In genomic region chr8:43289781-43290180, GRCm38 (mm10) we compare ENCODE assay signal across 37 mouse cellular contexts. TPM values are rescaled to one million over a fixed set of nuclear protein-coding genes. Genes with fewer than 3 reads are reported as not detected.
"Had no signal": no experiment of that assay in that cellular context is flagged by ENCODE, and none has a peak within 500 bp of the region (broad histone marks: within the 10 kb centered on the region; RNA-seq: fewer than 3 reads in every experiment).

No protein-coding gene starts in this region.

- H3K4me2 ChIP-seq: limb, embryonic 12.5 days; limb, embryonic 13.5 days; limb, embryonic 15.5 days; liver, embryonic 11.5 days; liver, embryonic 12.5 days; liver, embryonic 13.5 days; liver, embryonic 15.5 days; lung, embryonic 14.5 days; lung, embryonic 15.5 days; midbrain, embryonic 11.5 days; midbrain, embryonic 12.5 days; midbrain, embryonic 13.5 days; midbrain, embryonic 15.5 days; neural tube, embryonic 12.5 days had no signal

- H3K9me3 ChIP-seq: limb, embryonic 10.5 days; limb, embryonic 12.5 days; limb, embryonic 13.5 days; limb, embryonic 15.5 days; liver, embryonic 12.5 days; liver, embryonic 13.5 days; liver, embryonic 15.5 days; lung, embryonic 15.5 days; megakaryocyte, embryonic 14.5 days; midbrain, embryonic 10.5 days; midbrain, embryonic 12.5 days; midbrain, embryonic 13.5 days; midbrain, embryonic 15.5 days; neural tube, embryonic 12.5 days had no signal

- H3K36me3 ChIP-seq: limb, embryonic 10.5 days; limb, embryonic 12.5 days; limb, embryonic 13.5 days; limb, embryonic 15.5 days; liver, embryonic 12.5 days; liver, embryonic 13.5 days; liver, embryonic 15.5 days; lung, embryonic 15.5 days; midbrain, embryonic 10.5 days; midbrain, embryonic 12.5 days; midbrain, embryonic 13.5 days; midbrain, embryonic 15.5 days; neural tube, embryonic 12.5 days had no signal

- H3K9ac ChIP-seq: limb, embryonic 12.5 days; limb, embryonic 13.5 days; limb, embryonic 15.5 days; liver, embryonic 12.5 days; liver, embryonic 13.5 days; liver, embryonic 14.5 days; liver, embryonic 15.5 days; liver, postnatal 0 days; lung, embryonic 14.5 days; lung, embryonic 15.5 days; midbrain, embryonic 12.5 days; midbrain, embryonic 13.5 days; midbrain, embryonic 15.5 days; neural tube, embryonic 12.5 days had no signal

- ATAC-seq: liver, embryonic 12.5 days; liver, postnatal 0 days; lung, postnatal 0 days; midbrain, embryonic 13.5 days; midbrain, embryonic 15.5 days; midbrain, embryonic 16.5 days had no signal

- H3K4me3 ChIP-seq: limb, embryonic 10.5 days; limb, embryonic 12.5 days; limb, embryonic 13.5 days; limb, embryonic 15.5 days; liver, embryonic 12.5 days; liver, embryonic 13.5 days; liver, embryonic 15.5 days; lung, embryonic 15.5 days; megakaryocyte, embryonic 14.5 days; midbrain, embryonic 10.5 days; midbrain, embryonic 12.5 days; midbrain, embryonic 13.5 days; midbrain, embryonic 15.5 days; myocyte; neural tube, embryonic 12.5 days had no signal

- DNase-seq: left cerebral cortex, postnatal 4 days; liver; liver, embryonic 13.5 days; liver, postnatal 0 days; lung, adult 18-20 months; lung, adult 2 months; lung, embryonic 14.5 days; lung, postnatal 10 days; lung, postnatal 14 days; lung, postnatal 36 days; lung, postnatal 4 days; midbrain, embryonic 14.5 days had no signal

- H3K27ac ChIP-seq: limb, embryonic 10.5 days; limb, embryonic 12.5 days; limb, embryonic 13.5 days; limb, embryonic 15.5 days; liver, embryonic 12.5 days; liver, embryonic 13.5 days; liver, embryonic 14.5 days; liver, embryonic 15.5 days; lung, embryonic 15.5 days; macrophage; midbrain, embryonic 10.5 days; midbrain, embryonic 12.5 days; midbrain, embryonic 13.5 days; midbrain, embryonic 15.5 days; neural tube, embryonic 12.5 days had no signal

- H3K27me3 ChIP-seq: limb, embryonic 15.5 days; liver, embryonic 12.5 days; liver, embryonic 13.5 days; liver, embryonic 15.5 days; lung, embryonic 15.5 days; megakaryocyte, embryonic 14.5 days; midbrain, embryonic 12.5 days; midbrain, embryonic 13.5 days; midbrain, embryonic 15.5 days; neural tube, embryonic 12.5 days had no signal

- H3K4me1 ChIP-seq: limb, embryonic 15.5 days; liver, embryonic 12.5 days; liver, embryonic 13.5 days; liver, embryonic 15.5 days; lung, embryonic 15.5 days; megakaryocyte, embryonic 14.5 days; midbrain, embryonic 10.5 days; midbrain, embryonic 12.5 days; midbrain, embryonic 13.5 days; midbrain, embryonic 15.5 days; neural tube, embryonic 12.5 days had no signal

RNA-seq across cellular contexts. Expression of gene Zfp42, which starts 17.0 kb away (rescaled TPM):
- polyA plus RNA-seq: limb, embryonic 15.5 days; liver, adult 2 months; liver, embryonic 11.5 days; liver, embryonic 12.5 days; liver, embryonic 13.5 days; liver, embryonic 14.5 days; liver, embryonic 15.5 days; liver, embryonic 16.5 days; liver, postnatal 0 days; lung, adult 2 months; lung, embryonic 14.5 days; lung, embryonic 15.5 days; lung, embryonic 16.5 days; lung, postnatal 0 days; macrophage; midbrain, embryonic 12.5 days; midbrain, embryonic 13.5 days; midbrain, embryonic 14.5 days; midbrain, embryonic 15.5 days; midbrain, embryonic 16.5 days; midbrain, postnatal 0 days; myocyte; neural tube, embryonic 11.5 days; neural tube, embryonic 12.5 days had no signal
